Mouse (Mus musculus): ENCODE measurements around the gene Cuedc2. TPM values are rescaled to one million over a fixed set of nuclear protein-coding genes. Genes with fewer than 3 reads are reported as not detected.

Gene Cuedc2
- polyA plus RNA-seq, 1 experiment, result 69.8 TPM

- WGBS, result 58% methylated on average over 10 of the region's 10 CpGs
- no peaks in the 10 kb centered on the region for H3K27me3 ChIP-seq (replicated peaks; ENCODE audit: control insufficient read depth, insufficient read depth, low read length)
- TF ChIP-seq CTCF (conservative IDR thresholded peaks at IDR 0.05; ENCODE audit: insufficient read depth, insufficient read length, low read depth, low read length) (no peak), POLR2A (IDR thresholded peaks at IDR 0.05; ENCODE audit: low read depth, low read length) (no peak)
- H3K4me1 ChIP-seq (ENCODE audit: control insufficient read depth, insufficient read depth, low read length), result peaks cover 6% of the 10 kb centered on the region; the same call in 1 of the 2 replicates
- no peak within 1 kb of the TSS for H3K27ac ChIP-seq (ENCODE audit: insufficient read depth, low read depth, low read length)
- H3K4me3 ChIP-seq (ENCODE audit: insufficient read depth, low read depth, low read length), result peak within 1 kb of the TSS; percentile 81
- H3K36me3 ChIP-seq (ENCODE audit: control insufficient read depth, insufficient read depth, low read length), result no peaks in the 10 kb centered on the region
- no peak for DNase-seq
Measured at GRCm38 (mm10) chr19:46350168-46350932, 11.8 kb upstream of the Cuedc2 start, which contains the start of gene 2310034G01Rik. Gene 2310034G01Rik (minus strand): TSS chr19:46350302.

GRCm38 (mm10) chr19:46349550-46349949 is 11.0 kb upstream of the Cuedc2 start:
- WGBS, result 42% methylated on average over 6 of the region's 6 CpGs
- TF ChIP-seq POLR2A (IDR thresholded peaks at IDR 0.05; ENCODE audit: low read depth, low read length) (no peak), CTCF (conservative IDR thresholded peaks at IDR 0.05; ENCODE audit: insufficient read depth, insufficient read length, low read depth, low read length) (no peak)

GRCm38 (mm10) chr19:46348761-46349458 is 10.4 kb upstream of the Cuedc2 start:
- TF ChIP-seq CTCF (conservative IDR thresholded peaks at IDR 0.05; ENCODE audit: insufficient read depth, insufficient read length, low read depth, low read length), result no peak
- TF ChIP-seq POLR2A (IDR thresholded peaks at IDR 0.05; ENCODE audit: low read depth, low read length), result peak; percentile 32
- Histone ChIP-seq H3K36me3 (ENCODE audit: control insufficient read depth, insufficient read depth, low read length) (no peaks in the 10 kb centered on the region), H3K4me3 (ENCODE audit: insufficient read depth, low read depth, low read length) (peak overlapping the region; percentile 81), H3K4me1 (ENCODE audit: control insufficient read depth, insufficient read depth, low read length) (peaks cover 6% of the 10 kb centered on the region; the same call in 1 of the 2 replicates), H3K27ac (ENCODE audit: insufficient read depth, low read depth, low read length) (peak overlapping the region; percentile 31; the same call in 1 of the 2 replicates), H3K27me3 (replicated peaks; ENCODE audit: control insufficient read depth, insufficient read depth, low read length) (no peaks in the 10 kb centered on the region)
- WGBS, result under 1% methylated on average over 78 of the region's 78 CpGs
- peak; percentile 76 for DNase-seq

More at GRCm38 (mm10) chr19:46349550-46349949, 11.0 kb upstream of the Cuedc2 start:
- Histone ChIP-seq H3K4me1 (ENCODE audit: control insufficient read depth, insufficient read depth, low read length) (peaks cover 6% of the 10 kb centered on the region; the same call in 1 of the 2 replicates), H3K27ac (ENCODE audit: insufficient read depth, low read depth, low read length) (no peak overlapping the region), H3K36me3 (ENCODE audit: control insufficient read depth, insufficient read depth, low read length) (no peaks in the 10 kb centered on the region), H3K4me3 (ENCODE audit: insufficient read depth, low read depth, low read length) (peak overlapping the region; percentile 81), H3K27me3 (replicated peaks; ENCODE audit: control insufficient read depth, insufficient read depth, low read length) (no peaks in the 10 kb centered on the region)
- no peak for DNase-seq

GRCm38 (mm10) chr19:46347936-46348668 is 9.6 kb upstream of the Cuedc2 start:
- H3K36me3 ChIP-seq (ENCODE audit: control insufficient read depth, insufficient read depth, low read length), result no peaks in the 10 kb centered on the region
- WGBS, result 23% methylated on average over 14 of the region's 14 CpGs
- H3K27me3 ChIP-seq (replicated peaks; ENCODE audit: control insufficient read depth, insufficient read depth, low read length), result no peaks in the 10 kb centered on the region
- peak overlapping the region; percentile 81 for H3K4me3 ChIP-seq (ENCODE audit: insufficient read depth, low read depth, low read length)
- H3K27ac ChIP-seq (ENCODE audit: insufficient read depth, low read depth, low read length), result peak overlapping the region; percentile 31; the same call in 1 of the 2 replicates
- H3K4me1 ChIP-seq (ENCODE audit: control insufficient read depth, insufficient read depth, low read length), result peaks cover 6% of the 10 kb centered on the region; the same call in 1 of the 2 replicates
- no peak for TF ChIP-seq POLR2A (IDR thresholded peaks at IDR 0.05; ENCODE audit: low read depth, low read length)
- peak; percentile 11 for DNase-seq

- TF ChIP-seq POLR2A (IDR thresholded peaks at IDR 0.05; ENCODE audit: low read depth, low read length) (no peak), CTCF (conservative IDR thresholded peaks at IDR 0.05; ENCODE audit: insufficient read depth, insufficient read length, low read depth, low read length) (no peak)
- peaks cover 6% of the 10 kb centered on the region; the same call in 1 of the 2 replicates for H3K4me1 ChIP-seq (ENCODE audit: control insufficient read depth, insufficient read depth, low read length)
- no peaks in the 10 kb centered on the region for H3K27me3 ChIP-seq (replicated peaks; ENCODE audit: control insufficient read depth, insufficient read depth, low read length)
- H3K36me3 ChIP-seq (ENCODE audit: control insufficient read depth, insufficient read depth, low read length), result no peaks in the 10 kb centered on the region
- no peak overlapping the region for H3K4me3 ChIP-seq (ENCODE audit: insufficient read depth, low read depth, low read length)
- 97% methylated on average over 1 of the region's 1 CpGs for WGBS
- no peak for DNase-seq
- no peak overlapping the region for H3K27ac ChIP-seq (ENCODE audit: insufficient read depth, low read depth, low read length)
Measured at GRCm38 (mm10) chr19:46347146-46347545, 8.6 kb upstream of the Cuedc2 start.

- H3K36me3 ChIP-seq (ENCODE audit: control insufficient read depth, insufficient read depth, low read length), result no peaks in the 10 kb centered on the region
- H3K27me3 ChIP-seq (replicated peaks; ENCODE audit: control insufficient read depth, insufficient read depth, low read length), result no peaks in the 10 kb centered on the region
- 44% methylated on average over 7 of the region's 7 CpGs for WGBS
- no peak overlapping the region for H3K27ac ChIP-seq (ENCODE audit: insufficient read depth, low read depth, low read length)
- H3K4me3 ChIP-seq (ENCODE audit: insufficient read depth, low read depth, low read length), result no peak overlapping the region
- DNase-seq, result no peak
- H3K4me1 ChIP-seq (ENCODE audit: control insufficient read depth, insufficient read depth, low read length), result peaks cover 6% of the 10 kb centered on the region; the same call in 1 of the 2 replicates
- no peak for TF ChIP-seq CTCF (conservative IDR thresholded peaks at IDR 0.05; ENCODE audit: insufficient read depth, insufficient read length, low read depth, low read length)
- TF ChIP-seq POLR2A (IDR thresholded peaks at IDR 0.05; ENCODE audit: low read depth, low read length), result no peak
Measured at GRCm38 (mm10) chr19:46344710-46345419, 6.4 kb upstream of the Cuedc2 start.

Data from kidney, adult 2 months (tissue).